Mouse (Mus musculus): ENCODE results near the gene Uqcr11. TPM values are rescaled to one million over a fixed set of nuclear protein-coding genes. Genes with fewer than 3 reads are reported as not detected.

The Uqcr11 gene
- total RNA-seq, 4 experiments from 2014 or later, result 515 to 715 (median 604) TPM

GRCm38 (mm10) chr10:80371411-80371966, 35.1 kb downstream of the Uqcr11 start:
- no peak for DNase-seq

GRCm38 (mm10) chr10:80369995-80370747, 36.5 kb downstream of the Uqcr11 start:
- no peak for DNase-seq

GRCm38 (mm10) chr10:80368392-80368791, 38.2 kb downstream of the Uqcr11 start:
- no peak for DNase-seq

DNA sequence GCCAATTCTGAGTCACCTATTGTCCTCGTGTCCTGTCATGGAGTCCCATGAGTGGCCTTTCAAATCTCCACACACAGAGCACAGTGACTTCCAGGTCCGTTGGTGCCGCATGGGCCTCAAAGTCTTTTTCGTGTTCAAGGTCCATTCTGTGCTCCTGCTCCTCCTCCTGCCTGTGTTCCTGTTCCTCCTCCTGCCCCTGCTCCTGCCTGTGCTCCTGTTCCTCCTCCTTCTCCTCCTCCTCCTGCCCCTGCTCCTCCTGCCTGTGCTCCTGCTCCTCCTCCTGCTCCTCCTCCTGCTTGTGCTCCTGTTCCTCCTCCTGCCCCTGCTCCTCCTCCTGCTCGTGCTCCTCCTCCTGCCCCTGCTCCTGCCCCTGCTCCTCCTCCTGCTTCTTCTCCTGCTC, 38.7 kb downstream of the Uqcr11 start:
- no peak for DNase-seq

DNA sequence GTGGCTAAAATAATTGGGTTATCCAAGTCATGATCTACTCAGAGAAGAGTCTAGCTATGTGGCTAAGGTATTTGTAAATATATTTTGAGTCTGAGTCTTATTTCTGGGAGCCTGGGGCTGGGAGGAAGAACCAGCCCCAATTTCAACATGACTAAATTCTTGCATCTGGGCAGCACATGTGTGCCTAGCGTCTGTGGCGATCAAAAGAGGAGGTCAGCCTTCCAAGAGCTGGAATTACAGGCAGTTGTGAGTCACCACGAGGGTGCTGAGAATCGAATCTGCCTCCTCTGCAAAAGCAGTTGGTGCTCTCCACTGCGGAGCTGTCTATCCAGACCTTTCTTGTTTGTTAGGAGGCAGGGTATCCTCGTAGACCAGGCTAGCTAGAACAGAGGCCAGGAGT, 40.9 kb downstream of the Uqcr11 start:
- no peak for DNase-seq

DNA sequence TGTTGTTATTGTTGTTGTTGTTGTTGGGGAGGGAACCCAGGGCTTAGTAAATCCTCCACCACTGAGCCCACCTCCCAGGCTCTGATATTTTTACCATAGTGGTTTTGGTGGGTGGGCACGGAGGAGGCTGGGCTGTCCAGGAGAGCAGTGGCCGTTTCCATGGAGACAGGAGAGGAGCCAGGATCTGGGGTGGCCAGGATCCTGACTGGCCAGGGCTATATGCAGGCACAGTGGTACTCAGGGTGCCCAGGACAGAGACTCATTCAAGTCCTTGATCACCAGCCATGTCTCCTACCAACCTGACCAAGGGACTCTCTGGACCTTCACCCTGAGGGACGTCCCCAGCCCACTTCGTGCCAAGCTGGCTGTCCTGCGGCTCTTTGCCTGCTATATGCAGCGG, 42.9 kb downstream of the Uqcr11 start:
- no peak for DNase-seq

DNA sequence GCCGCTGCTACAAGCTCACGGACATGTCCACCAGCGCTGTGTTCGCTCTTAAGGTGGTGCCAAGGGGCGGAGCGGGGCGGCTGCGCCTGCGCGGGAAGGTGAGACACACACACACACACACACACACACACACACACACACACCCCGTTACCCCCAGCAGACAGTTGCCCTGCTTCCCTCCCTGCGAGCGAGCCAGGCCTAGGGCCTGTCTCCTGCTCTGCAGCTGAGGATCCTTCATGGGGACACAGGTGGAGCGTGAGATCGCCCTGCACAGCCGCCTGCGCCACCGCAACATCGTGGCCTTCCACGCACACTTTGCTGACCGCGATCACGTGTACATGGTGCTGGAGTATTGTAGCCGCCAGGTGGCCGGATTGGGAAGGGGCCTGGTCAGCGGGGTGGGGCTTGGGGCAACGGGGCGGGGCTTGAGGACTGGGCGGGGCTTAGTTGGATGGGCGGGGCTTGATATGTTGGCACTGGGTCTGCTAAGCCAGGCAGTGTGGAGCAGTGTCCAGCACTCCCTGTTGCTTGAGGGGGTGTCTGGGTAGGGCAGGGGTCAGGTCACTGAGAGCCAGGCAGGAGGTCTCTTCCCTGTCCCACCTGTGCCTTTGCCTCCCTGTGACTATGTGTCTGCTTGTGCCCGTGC, 48.5 kb downstream of the Uqcr11 start:
- DNase-seq, result no peak

DNA sequence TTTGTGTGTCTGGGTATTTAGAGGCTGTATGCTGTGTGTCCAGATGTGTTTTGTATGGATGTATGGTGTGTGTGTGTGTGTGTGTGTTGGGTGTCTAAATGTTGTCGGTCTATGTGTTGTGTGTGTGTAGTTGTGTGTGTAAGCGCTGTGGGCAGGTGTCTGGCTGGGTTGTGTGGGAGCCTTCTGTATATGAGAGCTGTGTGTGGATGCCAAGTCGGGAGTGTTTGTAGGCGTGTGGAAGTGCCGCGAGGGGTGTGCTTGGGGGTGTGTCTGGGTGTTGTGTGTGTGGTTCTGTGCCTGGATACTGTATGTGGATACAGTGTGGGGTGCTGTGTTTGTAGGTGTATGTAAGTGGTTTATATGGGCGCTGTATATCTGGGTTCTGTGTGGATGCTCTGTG, 49.3 kb downstream of the Uqcr11 start:
- no peak for DNase-seq

DNA sequence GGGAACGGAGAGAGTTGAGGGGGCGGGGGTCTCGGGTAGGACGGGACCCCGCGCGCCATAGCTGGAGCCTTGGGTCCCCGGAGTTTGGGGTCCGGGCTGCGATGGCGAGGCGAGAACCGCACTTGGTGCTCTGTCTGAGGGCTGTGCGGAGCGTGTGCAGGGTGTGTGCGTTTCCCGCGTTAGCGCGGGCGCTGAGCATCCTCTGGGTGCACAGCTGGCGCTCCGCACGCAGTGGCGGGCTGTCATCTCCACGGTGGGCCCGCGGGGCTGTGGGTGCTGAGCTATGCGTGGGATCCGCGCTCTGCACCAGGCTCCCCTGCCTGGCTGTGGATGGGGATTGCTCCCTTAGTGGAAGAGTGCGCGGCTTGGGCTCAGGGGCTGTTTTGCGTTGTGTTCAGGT, 49.9 kb downstream of the Uqcr11 start:
- DNase-seq, result no peak

GRCm38 (mm10) chr10:80356001-80356682, 50.5 kb downstream of the Uqcr11 start, which contains the start of gene Plk5:
Plk5 (plus strand) TSS chr10:80356459.
- DNase-seq, result no peak

- DNase-seq, result no peak
These were observed 51.2 kb downstream of the Uqcr11 start for GRCm38 (mm10) chr10:80355431-80355830.

Small RNA genes within 50 kb of the gene (microRNA-seq; reads per million reads assigned to microRNA genes)
- 0 reads per million in 2 experiments for gene Gm22721

Other genes with a start within 250 kb of the Uqcr11 start
- gene Cirbp, start 240.8 kb downstream of the Uqcr11 start, total RNA-seq (2022), result 100 to 1,000 TPM in 3 of 4 experiments, 10 to 100 TPM in 1; 44.2 to 234 (median 162) TPM
- 10 to 100 TPM; 18.1 to 22.1 (median 21.7) TPM for gene 1600002K03Rik, start 233.9 kb downstream of the Uqcr11 start, total RNA-seq (2022)
- 1 to 10 TPM; 2.4 to 5.2 (median 3.3) TPM for gene Efna2, start 227.3 kb downstream of the Uqcr11 start, total RNA-seq (2022)
- 10 to 100 TPM; 26.5 to 41.6 (median 32.9) TPM for gene Mum1, start 180.4 kb downstream of the Uqcr11 start, total RNA-seq (2022)
- gene Ndufs7, start 157.7 kb downstream of the Uqcr11 start, total RNA-seq (2022), result 100 to 1,000 TPM; 192 to 257 (median 232) TPM
- 100 to 1,000 TPM; 238 to 291 (median 243) TPM for gene Gamt, start 145.8 kb downstream of the Uqcr11 start, total RNA-seq (2022)
- 100 to 1,000 TPM in 2 of 4 experiments, 10 to 100 TPM in 2; 72.3 to 125 (median 90.3) TPM for gene Dazap1, start 145.3 kb downstream of the Uqcr11 start, total RNA-seq (2022)
- 1,000 to 10,000 TPM; 1,106 to 1,181 (median 1,155) TPM for gene Rps15, start 114.4 kb downstream of the Uqcr11 start, total RNA-seq (2022)
- 1 to 10 TPM; 1.5 to 6.8 (median 4.3) TPM for gene Apc2, start 110.9 kb downstream of the Uqcr11 start, total RNA-seq (2022)
- 10 to 100 TPM; 34.7 to 40.0 (median 35.4) TPM for gene 2310011J03Rik, start 86.3 kb downstream of the Uqcr11 start, total RNA-seq (2022)
- 1 to 10 TPM; 3.5 to 8.2 (median 5.8) TPM for gene Pcsk4, start 77.3 kb downstream of the Uqcr11 start, total RNA-seq (2022)
- 1 to 10 TPM; 5.1 to 6.6 (median 5.9) TPM for gene Reep6, start 76.9 kb downstream of the Uqcr11 start, total RNA-seq (2022)
- 10 to 100 TPM in 2 of 4 experiments, 1 to 10 TPM in 2; 9.2 to 11.1 (median 10.3) TPM for gene Adamtsl5, start 58.4 kb downstream of the Uqcr11 start, total RNA-seq (2022)
- 1 to 10 TPM in 1 of 4 experiments, under 1 TPM in 3; 0.21 to 1.3 (median 0.41) TPM for gene Plk5, start 50.4 kb downstream of the Uqcr11 start, total RNA-seq (2022)
- gene Mex3d, start 19.2 kb downstream of the Uqcr11 start, total RNA-seq (2022), result 10 to 100 TPM; 17.4 to 21.6 (median 20.8) TPM
- gene Mbd3, start 7.3 kb downstream of the Uqcr11 start, total RNA-seq (2022), result 100 to 1,000 TPM; 147 to 161 (median 156) TPM
- 10 to 100 TPM; 56.7 to 75.7 (median 66.8) TPM for gene Tcf3, start 26.8 kb upstream of the Uqcr11 start, total RNA-seq (2022)
- gene Onecut3, start 88.0 kb upstream of the Uqcr11 start, total RNA-seq (2022), result not detected
- gene Atp8b3, start 132.3 kb upstream of the Uqcr11 start, total RNA-seq (2022), result 1 to 10 TPM; 1.2 to 3.0 (median 1.9) TPM
- 10 to 100 TPM; 54.2 to 60.1 (median 57.0) TPM for gene Rexo1, start 154.7 kb upstream of the Uqcr11 start, total RNA-seq (2022)
- 10 to 100 TPM; 12.7 to 15.4 (median 14.6) TPM for gene Klf16, start 170.5 kb upstream of the Uqcr11 start, total RNA-seq (2022)
- 100 to 1,000 TPM in 1 of 4 experiments, 10 to 100 TPM in 3; 97.0 to 101 (median 97.8) TPM for gene Abhd17a, start 183.5 kb upstream of the Uqcr11 start, total RNA-seq (2022)
- gene Scamp4, start 196.0 kb upstream of the Uqcr11 start, total RNA-seq (2022), result 10 to 100 TPM; 58.7 to 79.9 (median 70.3) TPM
- gene Adat3, start 196.1 kb upstream of the Uqcr11 start, total RNA-seq (2022), result 1 to 10 TPM; 1.8 to 4.7 (median 2.9) TPM
- 1 to 10 TPM; 1.0 to 4.8 (median 3.5) TPM for gene Gm49322, start 199.2 kb upstream of the Uqcr11 start, total RNA-seq (2022)
- gene Csnk1g2, start 216.0 kb upstream of the Uqcr11 start, total RNA-seq (2022), result 100 to 1,000 TPM; 157 to 173 (median 165) TPM